Mouse (Mus musculus) urinary bladder, adult 18-20 months (tissue): ENCODE measurements at regions not wholly inside any gene's neighbourhood (a gene's known extent, or its start where the extent isn't known, plus 50 kb on each side); places are given as distances from the start of the nearest gene placed in this dataset.

Experiments used
- DNase-seq, 2 experiments: peaks; one replicate each; pipeline ENCODE4 v3.0.0; 2022; ENCODE audit warnings: low spot score in 2 of 2, mixed read lengths in 2 of 2

- DNase-seq, result no peak
These were observed 90.9 kb upstream of the Krr1 start for GRCm38 (mm10) chr10:111881339-111882211.

- no peak for DNase-seq
These were observed 89.9 kb upstream of the Krr1 start for GRCm38 (mm10) chr10:111882521-111882920.

GRCm38 (mm10) chr10:111884701-111885100 is 87.8 kb upstream of the Krr1 start:
- DNase-seq, result no peak

GRCm38 (mm10) chr10:111889111-111889510 is 83.4 kb upstream of the Krr1 start:
- no peak for DNase-seq

GRCm38 (mm10) chr10:111893489-111893888 is 79.0 kb upstream of the Krr1 start:
- DNase-seq, result peak in 1 of 2 experiments; percentile 15

- peak in 1 of 2 experiments; percentile 74 for DNase-seq
These were observed 78.5 kb upstream of the Krr1 start for GRCm38 (mm10) chr10:111893941-111894340.

GRCm38 (mm10) chr10:111897361-111897760 is 75.1 kb upstream of the Krr1 start:
- no peak for DNase-seq

- DNase-seq, result no peak
These were observed 71.4 kb upstream of the Krr1 start for GRCm38 (mm10) chr10:111900723-111901716.

- no peak for DNase-seq
These were observed 68.5 kb upstream of the Krr1 start for GRCm38 (mm10) chr10:111903956-111904355.

- no peak for DNase-seq
These were observed 64.6 kb upstream of the Krr1 start for GRCm38 (mm10) chr10:111907836-111908235.

- DNase-seq, result no peak
These were observed 59.9 kb upstream of the Krr1 start for GRCm38 (mm10) chr10:111912561-111912960.

- DNase-seq, result no peak
These were observed 59.2 kb upstream of the Krr1 start for GRCm38 (mm10) chr10:111913066-111913785.

GRCm38 (mm10) chr10:111914231-111914630 is 58.2 kb upstream of the Krr1 start:
- no peak for DNase-seq

- no peak for DNase-seq
These were observed 54.4 kb upstream of the Krr1 start for GRCm38 (mm10) chr10:111918071-111918507.

GRCm38 (mm10) chr10:111919475-111919874 is 53.0 kb upstream of the Krr1 start:
- DNase-seq, result no peak

- no peak for DNase-seq
These were observed 51.0 kb upstream of the Krr1 start for GRCm38 (mm10) chr10:111921492-111921891.
